Comparison of ENCODE assay signal across 8 mouse cellular contexts in genomic region chr11:89175511-89175910, GRCm38 (mm10).
DNase-seq lines count a peak whose midpoint lies in the region; ATAC-seq and TF ChIP-seq lines count a peak whose summit lies in the region.

No protein-coding gene starts in this region.

- H3K27me3 ChIP-seq in forebrain, embryonic 13.5 days = no peaks in the 10 kb centered on the region
- H3K27me3 ChIP-seq in forebrain, embryonic 16.5 days (replicated peaks; ENCODE audit: control insufficient read depth, insufficient read depth, low read length) = no peaks in the 10 kb centered on the region
- H3K27me3 ChIP-seq in hindbrain, postnatal 0 days (ENCODE audit: insufficient read depth, low read length) = no peaks in the 10 kb centered on the region

- no peak overlapping the region for H3K9ac ChIP-seq in forebrain, embryonic 13.5 days
- no peak overlapping the region for H3K9ac ChIP-seq in forebrain, embryonic 16.5 days (replicated peaks; ENCODE audit: low read depth, low read length)
- H3K9ac ChIP-seq in hindbrain, postnatal 0 days (replicated peaks; ENCODE audit: low read length) = no peak overlapping the region

- WGBS in forebrain, embryonic 13.5 days = 20% methylated on average over 9 of the region's 9 CpGs
- 16% methylated on average over 9 of the region's 9 CpGs for WGBS in forebrain, embryonic 16.5 days
- 12% methylated on average over 9 of the region's 9 CpGs for WGBS in hindbrain, postnatal 0 days

- TF ChIP-seq CTCF in hindbrain, postnatal 0 days (IDR thresholded peaks at IDR 0.05; ENCODE audit: low read depth) = no peak

- H3K9me3 ChIP-seq in forebrain, embryonic 13.5 days (replicated peaks) = no peaks in the 10 kb centered on the region
- H3K9me3 ChIP-seq in forebrain, embryonic 16.5 days (ENCODE audit: control insufficient read depth, low read length) = no peaks in the 10 kb centered on the region
- no peaks in the 10 kb centered on the region for H3K9me3 ChIP-seq in hindbrain, postnatal 0 days (ENCODE audit: low read length)

- peaks cover 8% of the 10 kb centered on the region for H3K4me1 ChIP-seq in forebrain, embryonic 13.5 days
- H3K4me1 ChIP-seq in forebrain, embryonic 16.5 days (replicated peaks; ENCODE audit: control insufficient read depth, insufficient read depth, low read length) = no peaks in the 10 kb centered on the region; the same call in 1 of the 2 replicates
- H3K4me1 ChIP-seq in hindbrain, postnatal 0 days (ENCODE audit: insufficient read depth, low read length) = no peaks in the 10 kb centered on the region

- no peak overlapping the region for H3K27ac ChIP-seq in forebrain, embryonic 13.5 days
- no peak overlapping the region for H3K27ac ChIP-seq in forebrain, embryonic 16.5 days (ENCODE audit: low read length)
- no peak overlapping the region for H3K27ac ChIP-seq in hindbrain, postnatal 0 days

- H3K36me3 ChIP-seq in forebrain, embryonic 13.5 days (ENCODE audit: poor library complexity, severe bottlenecking) = no peaks in the 10 kb centered on the region
- H3K36me3 ChIP-seq in forebrain, embryonic 16.5 days (ENCODE audit: control insufficient read depth, insufficient read depth) = no peaks in the 10 kb centered on the region
- no peaks in the 10 kb centered on the region for H3K36me3 ChIP-seq in hindbrain, postnatal 0 days (ENCODE audit: insufficient read depth, low read length)

- DNase-seq in kidney, postnatal 4 days = peak; percentile 43 to 49
- DNase-seq in kidney, adult 9 months = no peak
- peak; percentile 8 for DNase-seq in hindbrain, postnatal 0 days (ENCODE audit: low spot score)
- DNase-seq in retina, embryonic 14.5 days (ENCODE audit: low spot score) = peak; percentile 19
- DNase-seq in thymus, postnatal 25 days = no peak
- no peak for DNase-seq in ovary, postnatal 36 days (ENCODE audit: low spot score)

- peak overlapping the region; percentile 25; the same call in 1 of the 2 replicates for H3K4me2 ChIP-seq in forebrain, embryonic 13.5 days
- no peak overlapping the region for H3K4me2 ChIP-seq in forebrain, embryonic 16.5 days (ENCODE audit: low read length)
- no peak overlapping the region for H3K4me2 ChIP-seq in hindbrain, postnatal 0 days (ENCODE audit: low read depth, low read length)

- ATAC-seq in forebrain, embryonic 13.5 days = no peak
- ATAC-seq in forebrain, embryonic 16.5 days = no peak
- 0 out of 2 replicates have a peak, but pooled peaks have one; percentile 40 for ATAC-seq in hindbrain, postnatal 0 days

- H3K4me3 ChIP-seq in forebrain, embryonic 13.5 days = no peak overlapping the region
- H3K4me3 ChIP-seq in forebrain, embryonic 16.5 days (replicated peaks; ENCODE audit: low read length) = no peak overlapping the region
- H3K4me3 ChIP-seq in hindbrain, postnatal 0 days (ENCODE audit: low read length) = no peak overlapping the region

Comparison
In these comparisons a context has a peak if more than half of its experiments do, and no peak if none do; other contexts are left out.
1. DNase-seq: peak in kidney, postnatal 4 days (2 of 2), hindbrain, postnatal 0 days (single experiment) and retina, embryonic 14.5 days (single experiment); none in kidney, adult 9 months (single experiment), thymus, postnatal 25 days (single experiment) and ovary, postnatal 36 days (single experiment).